Mouse (Mus musculus): ENCODE measurements around the gene Fam181a. TPM values are rescaled to one million over a fixed set of nuclear protein-coding genes. Genes with fewer than 3 reads are reported as not detected.

The Fam181a gene
- total RNA-seq, 2 experiments from 2014 or later: not detected

GRCm38 (mm10) chr12:103296292-103296691 is 14.5 kb upstream of the Fam181a start:
- no peak overlapping the region for H3K4me3 ChIP-seq
- no peak for TF ChIP-seq CTCF (IDR thresholded peaks at IDR 0.05)
- intact Hi-C loops (cut with DNase I): no loop called here
- no peak for DNase-seq
- no peak overlapping the region for H3K27ac ChIP-seq

GRCm38 (mm10) chr12:103300493-103300892 is 10.3 kb upstream of the Fam181a start:
- Histone ChIP-seq H3K4me3 (no peak overlapping the region), H3K27ac (no peak overlapping the region)
- peak; percentile 53 for DNase-seq
- no peak for TF ChIP-seq CTCF (IDR thresholded peaks at IDR 0.05)
- intact Hi-C loops (cut with DNase I): loop anchor here (5.0 kb wide), 1 partner anchor 58 kb away; the partner anchor contains the start of gene Prima1

- Histone ChIP-seq H3K27ac (no peak overlapping the region), H3K4me3 (no peak overlapping the region)
- peak; percentile 69 for DNase-seq
- peak; percentile 97 for TF ChIP-seq CTCF (IDR thresholded peaks at IDR 0.05)
- intact Hi-C loops (cut with DNase I): loop anchor here (1.0 to 5.0 kb wide), 3 partner anchors 39 to 159 kb away; partner anchors contain the start of gene Prima1
Observed at GRCm38 (mm10) chr12:103301645-103302044, 9.1 kb upstream of the Fam181a start.

GRCm38 (mm10) chr12:103302960-103303359 is 7.8 kb upstream of the Fam181a start:
- DNase-seq: no peak
- intact Hi-C loops (cut with DNase I): loop anchor here (5.0 kb wide), 1 partner anchor 61 kb away; the partner anchor contains the start of gene Prima1
- Histone ChIP-seq H3K27ac (no peak overlapping the region), H3K4me3 (no peak overlapping the region)
- TF ChIP-seq CTCF (IDR thresholded peaks at IDR 0.05): no peak

- no peak overlapping the region for H3K4me3 ChIP-seq
- no peak overlapping the region for H3K27ac ChIP-seq
- peak; percentile 62 for TF ChIP-seq CTCF (IDR thresholded peaks at IDR 0.05)
- DNase-seq: peak; percentile 56
- intact Hi-C loops (cut with DNase I): loop anchor here (1.0 kb wide), 1 partner anchor 164 kb away; no protein-coding TSS in a partner anchor
Observed at GRCm38 (mm10) chr12:103306224-103306623, 4.6 kb upstream of the Fam181a start.

- intact Hi-C loops (cut with DNase I): loop anchor here (1.0 kb wide), 1 partner anchor 164 kb away; no protein-coding TSS in a partner anchor
- no peak overlapping the region for H3K4me3 ChIP-seq
- TF ChIP-seq CTCF (IDR thresholded peaks at IDR 0.05): peak; percentile 71
- no peak overlapping the region for H3K27ac ChIP-seq
- peak; percentile 72 for DNase-seq
Observed at GRCm38 (mm10) chr12:103306720-103307119, 4.1 kb upstream of the Fam181a start.

- no peak for DNase-seq
- Histone ChIP-seq H3K27ac (no peak overlapping the region), H3K4me3 (no peak overlapping the region)
- TF ChIP-seq CTCF (IDR thresholded peaks at IDR 0.05): no peak
- intact Hi-C loops (cut with DNase I): no loop called here
Observed at GRCm38 (mm10) chr12:103311921-103312320, 1.1 kb downstream of the Fam181a start.

GRCm38 (mm10) chr12:103313274-103313673 is 2.5 kb downstream of the Fam181a start:
- no peak for TF ChIP-seq CTCF (IDR thresholded peaks at IDR 0.05)
- intact Hi-C loops (cut with DNase I): no loop called here
- no peak for DNase-seq
- no peak overlapping the region for H3K4me3 ChIP-seq
- no peak overlapping the region for H3K27ac ChIP-seq

- no peak for TF ChIP-seq CTCF (IDR thresholded peaks at IDR 0.05)
- intact Hi-C loops (cut with DNase I): no loop called here
- Histone ChIP-seq H3K27ac (no peak overlapping the region), H3K4me3 (no peak overlapping the region)
- peak; percentile 48 for DNase-seq
Observed at GRCm38 (mm10) chr12:103313871-103314639, 3.3 kb downstream of the Fam181a start.

- Histone ChIP-seq H3K27ac (no peak overlapping the region), H3K4me3 (no peak overlapping the region)
- intact Hi-C loops (cut with DNase I): no loop called here
- DNase-seq: peak; percentile 51
- no peak for TF ChIP-seq CTCF (IDR thresholded peaks at IDR 0.05)
Observed at GRCm38 (mm10) chr12:103314640-103315361, 4.0 kb downstream of the Fam181a start.

GRCm38 (mm10) chr12:103315831-103316545 is 5.2 kb downstream of the Fam181a start:
- H3K27ac ChIP-seq: no peak overlapping the region
- no peak overlapping the region for H3K4me3 ChIP-seq
- intact Hi-C loops (cut with DNase I): no loop called here
- peak; percentile 51 for DNase-seq
- TF ChIP-seq CTCF (IDR thresholded peaks at IDR 0.05): no peak

GRCm38 (mm10) chr12:103322801-103323200 is 12.0 kb downstream of the Fam181a start:
- no peak for DNase-seq
- peak; percentile 52 for TF ChIP-seq CTCF (IDR thresholded peaks at IDR 0.05)
- Histone ChIP-seq H3K27ac (peak overlapping the region; percentile 10; the same call in 1 of the 2 replicates), H3K4me3 (no peak overlapping the region)
- intact Hi-C loops (cut with DNase I): no loop called here
